Mouse (Mus musculus): ENCODE results near the gene Tmem262. TPM values are rescaled to one million over a fixed set of nuclear protein-coding genes. Genes with fewer than 3 reads are reported as not detected.

Gene Tmem262
- polyA plus RNA-seq, 1 experiment, result 219 TPM

GRCm38 (mm10) chr19:6105586-6105985 lies 25.8 kb downstream of the Tmem262 start, which contains the start of gene Naaladl1:
Gene Naaladl1 (plus strand): TSS chr19:6105782.
- no peaks in the 10 kb centered on the region for H3K27me3 ChIP-seq (ENCODE audit: control insufficient read depth, insufficient read depth, low read length)
- peaks cover 3% of the 10 kb centered on the region for H3K4me1 ChIP-seq (ENCODE audit: control insufficient read depth, insufficient read depth, low read length)
- no peak within 1 kb of the TSS for H3K4me3 ChIP-seq (ENCODE audit: control insufficient read depth, low read depth, low read length)
- H3K36me3 ChIP-seq (ENCODE audit: control insufficient read depth, insufficient read depth, low read length), result no peaks in the 10 kb centered on the region
- TF ChIP-seq POLR2A (IDR thresholded peaks at IDR 0.05; ENCODE audit: control insufficient read depth, low read depth, low read length), result no peak
- TF ChIP-seq CTCF (IDR thresholded peaks at IDR 0.05; ENCODE audit: control insufficient read depth, insufficient read depth, insufficient replicate concordance, low read depth, low read length), result no peak
- H3K27ac ChIP-seq (ENCODE audit: control insufficient read depth, insufficient read depth, low read depth, low read length), result no peak within 1 kb of the TSS

DNA sequence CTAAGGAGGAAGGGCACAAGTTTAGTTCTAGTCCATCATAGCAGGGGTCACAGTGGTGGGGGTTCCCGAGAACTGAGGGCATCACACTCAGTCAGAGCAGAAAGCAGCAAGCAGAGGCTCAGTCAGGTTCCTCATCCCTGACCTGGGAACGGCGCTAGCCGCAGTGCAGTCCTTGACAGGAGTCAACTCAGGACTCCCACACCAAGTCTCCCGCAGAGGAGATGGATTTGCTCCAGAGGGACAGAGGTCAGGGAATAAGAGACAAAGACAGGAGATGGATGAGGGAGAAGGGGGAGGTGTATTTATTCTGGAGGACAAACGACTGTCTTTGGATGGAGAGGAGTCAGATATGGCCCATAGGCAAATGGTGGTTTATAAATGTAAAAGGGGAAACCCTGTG lies 33.3 kb downstream of the Tmem262 start:
- H3K27me3 ChIP-seq (ENCODE audit: control insufficient read depth, insufficient read depth, low read length), result no peaks in the 10 kb centered on the region
- no peaks in the 10 kb centered on the region; the same call in none of the 2 replicates for H3K4me1 ChIP-seq (ENCODE audit: control insufficient read depth, insufficient read depth, low read length)
- no peak overlapping the region for H3K27ac ChIP-seq (ENCODE audit: control insufficient read depth, insufficient read depth, low read depth, low read length)
- TF ChIP-seq POLR2A (IDR thresholded peaks at IDR 0.05; ENCODE audit: control insufficient read depth, low read depth, low read length) (no peak), CTCF (IDR thresholded peaks at IDR 0.05; ENCODE audit: control insufficient read depth, insufficient read depth, insufficient replicate concordance, low read depth, low read length) (no peak)
- H3K36me3 ChIP-seq (ENCODE audit: control insufficient read depth, insufficient read depth, low read length), result no peaks in the 10 kb centered on the region; the same call in 1 of the 2 replicates
- no peak overlapping the region for H3K4me3 ChIP-seq (ENCODE audit: control insufficient read depth, low read depth, low read length)

GRCm38 (mm10) chr19:6116113-6116850 lies 36.4 kb downstream of the Tmem262 start:
- no peak overlapping the region; the same call in none of the 2 replicates for H3K4me3 ChIP-seq (ENCODE audit: control insufficient read depth, low read depth, low read length)
- no peak overlapping the region for H3K27ac ChIP-seq (ENCODE audit: control insufficient read depth, insufficient read depth, low read depth, low read length)
- H3K4me1 ChIP-seq (ENCODE audit: control insufficient read depth, insufficient read depth, low read length), result peaks cover 6% of the 10 kb centered on the region
- TF ChIP-seq POLR2A (IDR thresholded peaks at IDR 0.05; ENCODE audit: control insufficient read depth, low read depth, low read length) (no peak), CTCF (IDR thresholded peaks at IDR 0.05; ENCODE audit: control insufficient read depth, insufficient read depth, insufficient replicate concordance, low read depth, low read length) (no peak)
- H3K27me3 ChIP-seq (ENCODE audit: control insufficient read depth, insufficient read depth, low read length), result no peaks in the 10 kb centered on the region
- H3K36me3 ChIP-seq (ENCODE audit: control insufficient read depth, insufficient read depth, low read length), result no peaks in the 10 kb centered on the region; the same call in 1 of the 2 replicates

DNA sequence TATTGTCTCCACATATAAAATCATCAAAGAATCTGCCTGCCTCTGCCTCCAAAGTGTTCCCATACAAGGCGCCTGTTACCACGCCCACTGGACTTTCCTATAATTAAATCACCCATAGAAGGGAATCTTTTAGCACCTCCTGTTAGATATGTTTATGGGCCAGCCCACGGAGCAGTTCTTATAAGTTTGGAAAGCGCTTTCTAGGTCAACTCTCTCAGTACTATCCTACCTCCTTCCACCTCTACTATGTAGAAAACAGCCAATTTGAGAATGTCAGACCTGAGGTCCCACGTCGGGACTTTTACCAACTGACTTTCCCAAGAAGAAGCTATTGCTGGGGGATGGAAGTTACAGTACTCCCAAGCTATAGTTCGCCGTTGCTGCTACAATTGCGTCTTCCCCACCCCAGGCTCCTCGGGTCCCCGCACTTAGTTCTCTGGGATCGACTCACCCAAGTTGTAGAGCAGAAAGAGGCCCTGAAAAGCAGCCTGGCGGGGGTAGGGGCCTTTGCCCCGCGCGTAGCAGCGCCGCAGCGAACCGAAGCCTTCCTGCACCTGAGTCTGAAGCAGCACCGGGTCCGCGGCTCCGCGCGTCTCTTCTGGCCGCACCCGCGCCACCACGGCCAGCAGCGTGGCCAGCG lies 37.6 kb downstream of the Tmem262 start:
- TF ChIP-seq POLR2A (IDR thresholded peaks at IDR 0.05; ENCODE audit: control insufficient read depth, low read depth, low read length) (no peak), CTCF (IDR thresholded peaks at IDR 0.05; ENCODE audit: control insufficient read depth, insufficient read depth, insufficient replicate concordance, low read depth, low read length) (no peak)
- Histone ChIP-seq H3K27me3 (ENCODE audit: control insufficient read depth, insufficient read depth, low read length) (no peaks in the 10 kb centered on the region), H3K27ac (ENCODE audit: control insufficient read depth, insufficient read depth, low read depth, low read length) (peak overlapping the region; percentile 80), H3K36me3 (ENCODE audit: control insufficient read depth, insufficient read depth, low read length) (no peaks in the 10 kb centered on the region; the same call in 1 of the 2 replicates), H3K4me1 (ENCODE audit: control insufficient read depth, insufficient read depth, low read length) (peaks cover 9% of the 10 kb centered on the region), H3K4me3 (ENCODE audit: control insufficient read depth, low read depth, low read length) (peak overlapping the region; percentile 83)

- peak within 1 kb of the TSS; percentile 80 for H3K27ac ChIP-seq (ENCODE audit: control insufficient read depth, insufficient read depth, low read depth, low read length)
- peaks cover 9% of the 10 kb centered on the region for H3K4me1 ChIP-seq (ENCODE audit: control insufficient read depth, insufficient read depth, low read length)
- no peaks in the 10 kb centered on the region; the same call in 1 of the 2 replicates for H3K36me3 ChIP-seq (ENCODE audit: control insufficient read depth, insufficient read depth, low read length)
- H3K4me3 ChIP-seq (ENCODE audit: control insufficient read depth, low read depth, low read length), result peak within 1 kb of the TSS; percentile 83
- peak; percentile 74 for TF ChIP-seq POLR2A (IDR thresholded peaks at IDR 0.05; ENCODE audit: control insufficient read depth, low read depth, low read length)
- no peak for TF ChIP-seq CTCF (IDR thresholded peaks at IDR 0.05; ENCODE audit: control insufficient read depth, insufficient read depth, insufficient replicate concordance, low read depth, low read length)
- no peaks in the 10 kb centered on the region for H3K27me3 ChIP-seq (ENCODE audit: control insufficient read depth, insufficient read depth, low read length)
Measured at GRCm38 (mm10) chr19:6117986-6118676, 38.3 kb downstream of the Tmem262 start, which contains the start of gene Sac3d1. Gene Sac3d1 (minus strand): TSS chr19:6118650.

DNA sequence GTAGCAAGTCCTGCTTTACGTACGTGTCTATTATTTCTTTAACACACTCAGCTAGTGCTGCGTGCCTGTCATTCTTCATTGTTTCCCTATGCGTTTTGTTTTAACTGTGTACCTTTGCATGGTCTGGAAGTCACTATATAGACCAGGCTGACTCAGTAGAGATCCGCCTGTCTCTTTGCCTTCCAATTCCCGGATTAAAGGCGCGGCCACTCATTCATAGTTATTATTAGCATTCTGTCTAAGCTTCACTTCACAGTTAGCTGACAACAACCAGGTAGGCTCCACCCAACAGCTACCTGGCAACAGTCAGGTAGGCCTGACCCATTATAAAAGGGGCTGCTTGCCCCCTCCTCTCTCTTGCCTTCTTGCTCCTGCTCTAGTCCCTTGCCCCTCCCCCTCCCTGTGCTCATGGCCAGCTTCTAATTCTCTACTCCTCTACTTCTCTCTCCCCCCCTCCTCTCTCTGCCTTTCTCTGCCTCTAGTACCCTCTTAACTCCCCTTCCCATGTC lies 38.9 kb downstream of the Tmem262 start:
- peak overlapping the region; percentile 80 for H3K27ac ChIP-seq (ENCODE audit: control insufficient read depth, insufficient read depth, low read depth, low read length)
- peak overlapping the region; percentile 83 for H3K4me3 ChIP-seq (ENCODE audit: control insufficient read depth, low read depth, low read length)
- H3K4me1 ChIP-seq (ENCODE audit: control insufficient read depth, insufficient read depth, low read length), result peaks cover 9% of the 10 kb centered on the region
- H3K27me3 ChIP-seq (ENCODE audit: control insufficient read depth, insufficient read depth, low read length), result no peaks in the 10 kb centered on the region
- TF ChIP-seq POLR2A (IDR thresholded peaks at IDR 0.05; ENCODE audit: control insufficient read depth, low read depth, low read length) (no peak), CTCF (IDR thresholded peaks at IDR 0.05; ENCODE audit: control insufficient read depth, insufficient read depth, insufficient replicate concordance, low read depth, low read length) (no peak)
- no peaks in the 10 kb centered on the region; the same call in 1 of the 2 replicates for H3K36me3 ChIP-seq (ENCODE audit: control insufficient read depth, insufficient read depth, low read length)

Measured in testis, adult 2 months (tissue).